Mouse (Mus musculus): ENCODE data around the gene Crygd. TPM values are rescaled to one million over a fixed set of nuclear protein-coding genes. Genes with fewer than 3 reads are reported as not detected.

Crygd gene
- polyA plus RNA-seq, 1 experiment from 2014 or later, result not detected

GRCm38 (mm10) chr1:65035513-65035912 is 27.7 kb downstream of the Crygd start:
- H3K4me1 ChIP-seq (replicated peaks; ENCODE audit: insufficient read depth, low read length), result no peaks in the 10 kb centered on the region
- 28% methylated on average over 3 of the region's 3 CpGs for WGBS
- no peak overlapping the region for H3K4me2 ChIP-seq (ENCODE audit: low read length)
- H3K9ac ChIP-seq (ENCODE audit: low read depth, low read length), result no peak overlapping the region
- no peak for ATAC-seq (replicated peaks; ENCODE audit: low FRiP score, low read depth)
- H3K9me3 ChIP-seq (replicated peaks; ENCODE audit: low read length), result no peaks in the 10 kb centered on the region
- no peak for TF ChIP-seq CTCF (IDR thresholded peaks at IDR 0.05; ENCODE audit: low read depth)
- H3K4me3 ChIP-seq (replicated peaks; ENCODE audit: low read depth, low read length), result no peak overlapping the region
- H3K27ac ChIP-seq, result no peak overlapping the region
- no peaks in the 10 kb centered on the region for H3K36me3 ChIP-seq (ENCODE audit: insufficient read depth, low read length)
- DNase-seq (ENCODE audit: low spot score), result no peak
- H3K27me3 ChIP-seq (ENCODE audit: insufficient read depth, low read length), result no peaks in the 10 kb centered on the region

- no peak within 1 kb of the TSS for H3K4me2 ChIP-seq (ENCODE audit: low read length)
- no peaks in the 10 kb centered on the region for H3K9me3 ChIP-seq (replicated peaks; ENCODE audit: low read length)
- no peaks in the 10 kb centered on the region for H3K27me3 ChIP-seq (ENCODE audit: insufficient read depth, low read length)
- no peak within 1 kb of the TSS for H3K4me3 ChIP-seq (replicated peaks; ENCODE audit: low read depth, low read length)
- no peak within 1 kb of the TSS for H3K27ac ChIP-seq
- no peaks in the 10 kb centered on the region for H3K4me1 ChIP-seq (replicated peaks; ENCODE audit: insufficient read depth, low read length)
- ATAC-seq (replicated peaks; ENCODE audit: low FRiP score, low read depth) (no peak), DNase-seq (ENCODE audit: low spot score) (no peak)
- no peaks in the 10 kb centered on the region for H3K36me3 ChIP-seq (ENCODE audit: insufficient read depth, low read length)
- no peak for TF ChIP-seq CTCF (IDR thresholded peaks at IDR 0.05; ENCODE audit: low read depth)
- H3K9ac ChIP-seq (ENCODE audit: low read depth, low read length), result no peak within 1 kb of the TSS
Observed at GRCm38 (mm10) chr1:65032641-65033040, 30.6 kb downstream of the Crygd start, which contains the start of gene Akr1cl. Gene Akr1cl (minus strand): TSS chr1:65032759.

- no peak for TF ChIP-seq CTCF (IDR thresholded peaks at IDR 0.05; ENCODE audit: low read depth)
- Histone ChIP-seq H3K27ac (no peak overlapping the region), H3K4me2 (ENCODE audit: low read length) (no peak overlapping the region), H3K36me3 (ENCODE audit: insufficient read depth, low read length) (no peaks in the 10 kb centered on the region), H3K9ac (ENCODE audit: low read depth, low read length) (no peak overlapping the region), H3K4me1 (replicated peaks; ENCODE audit: insufficient read depth, low read length) (no peaks in the 10 kb centered on the region), H3K9me3 (replicated peaks; ENCODE audit: low read length) (no peaks in the 10 kb centered on the region), H3K27me3 (ENCODE audit: insufficient read depth, low read length) (no peaks in the 10 kb centered on the region), H3K4me3 (replicated peaks; ENCODE audit: low read depth, low read length) (no peak overlapping the region)
- ATAC-seq (replicated peaks; ENCODE audit: low FRiP score, low read depth) (no peak), DNase-seq (ENCODE audit: low spot score) (peak; percentile 21)
- WGBS, result 44% methylated on average over 9 of the region's 9 CpGs
Observed at GRCm38 (mm10) chr1:65028206-65028605, 35.0 kb downstream of the Crygd start.

- Histone ChIP-seq H3K27me3 (ENCODE audit: insufficient read depth, low read length) (no peaks in the 10 kb centered on the region), H3K9ac (ENCODE audit: low read depth, low read length) (no peak overlapping the region), H3K9me3 (replicated peaks; ENCODE audit: low read length) (no peaks in the 10 kb centered on the region), H3K36me3 (ENCODE audit: insufficient read depth, low read length) (no peaks in the 10 kb centered on the region), H3K4me2 (ENCODE audit: low read length) (no peak overlapping the region), H3K4me3 (replicated peaks; ENCODE audit: low read depth, low read length) (no peak overlapping the region), H3K27ac (no peak overlapping the region), H3K4me1 (replicated peaks; ENCODE audit: insufficient read depth, low read length) (no peaks in the 10 kb centered on the region)
- 83% methylated on average over 4 of the region's 4 CpGs for WGBS
- TF ChIP-seq CTCF (IDR thresholded peaks at IDR 0.05; ENCODE audit: low read depth), result no peak
- ATAC-seq (replicated peaks; ENCODE audit: low FRiP score, low read depth) (no peak), DNase-seq (ENCODE audit: low spot score) (no peak)
Observed at GRCm38 (mm10) chr1:65012726-65013125, 50.5 kb downstream of the Crygd start.

Other genes with a start within 250 kb of the Crygd start
- gene Plekhm3, start 106.6 kb downstream of the Crygd start, polyA plus RNA-seq (2015; fragmentation: Nextera tagmentation; extraction: Ambion mirVana), result 3.5 and 4.0 TPM in 2 replicates
- 0.11 TPM in 1 of 2 replicates, not detected in the other for gene Akr1cl, start 30.7 kb downstream of the Crygd start, polyA plus RNA-seq (2015; fragmentation: Nextera tagmentation; extraction: Ambion mirVana)
- 0.33 TPM in 1 of 2 replicates, not detected in the other for gene Cryge, start 12.3 kb downstream of the Crygd start, polyA plus RNA-seq (2015; fragmentation: Nextera tagmentation; extraction: Ambion mirVana)
- not detected in 2 replicates for gene Crygc, start 10.2 kb upstream of the Crygd start, polyA plus RNA-seq (2015; fragmentation: Nextera tagmentation; extraction: Ambion mirVana)
- not detected in 2 replicates for gene Crygb, start 18.8 kb upstream of the Crygd start, polyA plus RNA-seq (2015; fragmentation: Nextera tagmentation; extraction: Ambion mirVana)
- gene Cryga, start 39.9 kb upstream of the Crygd start, polyA plus RNA-seq (2015; fragmentation: Nextera tagmentation; extraction: Ambion mirVana), result not detected in 2 replicates
- not detected in 2 replicates for gene Gm28845, start 56.1 kb upstream of the Crygd start, polyA plus RNA-seq (2015; fragmentation: Nextera tagmentation; extraction: Ambion mirVana)
- gene D630023F18Rik, start 59.8 kb upstream of the Crygd start, polyA plus RNA-seq (2015; fragmentation: Nextera tagmentation; extraction: Ambion mirVana), result 3.3 and 3.9 TPM in 2 replicates
- 292 and 296 TPM in 2 replicates for gene Idh1, start 123.0 kb upstream of the Crygd start, polyA plus RNA-seq (2015; fragmentation: Nextera tagmentation; extraction: Ambion mirVana)
- 9.2 and 9.8 TPM in 2 replicates for gene Pikfyve, start 123.2 kb upstream of the Crygd start, polyA plus RNA-seq (2015; fragmentation: Nextera tagmentation; extraction: Ambion mirVana)
- gene Pth2r, start 218.6 kb upstream of the Crygd start, polyA plus RNA-seq (2015; fragmentation: Nextera tagmentation; extraction: Ambion mirVana), result not detected in 2 replicates

Measured in kidney, postnatal 0 days (tissue).